Mouse (Mus musculus): ENCODE data around the gene Hmgb1. TPM values are rescaled to one million over a fixed set of nuclear protein-coding genes. Genes with fewer than 3 reads are reported as not detected.

Gene Hmgb1
- polyA plus RNA-seq, 1 experiment from 2014 or later = 1,384 TPM

DNA sequence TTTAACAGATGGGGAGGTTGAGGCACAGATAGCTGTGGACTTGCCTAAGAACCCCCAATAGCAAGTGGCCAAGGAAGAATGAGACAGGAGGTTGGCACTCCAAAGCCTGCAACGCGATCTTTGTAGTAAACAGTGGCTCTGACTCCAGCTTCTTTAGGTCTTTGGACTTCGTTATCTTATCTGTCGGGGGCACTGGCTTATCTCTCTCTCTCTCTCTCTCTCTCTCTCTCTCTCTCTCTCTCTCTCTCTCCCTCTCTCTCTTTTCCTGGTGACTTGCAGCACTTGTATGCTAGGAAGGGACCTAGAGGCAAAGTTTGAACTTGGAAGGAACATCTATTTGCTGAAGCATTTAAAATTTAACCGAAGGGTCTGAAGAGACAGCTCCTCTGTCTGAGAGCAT is 155.9 kb downstream of the Hmgb1 start:
- no peak overlapping the region for H3K9ac ChIP-seq (replicated peaks; ENCODE audit: low read length)
- no peak overlapping the region for H3K27ac ChIP-seq (ENCODE audit: low read length)
- WGBS = 81% methylated on average over 5 of the region's 5 CpGs
- H3K4me1 ChIP-seq (ENCODE audit: insufficient read depth, low read length) = peaks cover 21% of the 10 kb centered on the region
- H3K4me2 ChIP-seq (replicated peaks; ENCODE audit: low read depth, low read length) = no peak overlapping the region
- no peaks in the 10 kb centered on the region for H3K27me3 ChIP-seq (ENCODE audit: insufficient read depth, low read length)
- H3K9me3 ChIP-seq (ENCODE audit: low read length) = no peaks in the 10 kb centered on the region
- no peaks in the 10 kb centered on the region for H3K36me3 ChIP-seq (ENCODE audit: insufficient read depth, low read length)
- no peak for ATAC-seq (ENCODE audit: low FRiP score, low TSS enrichment)
- no peak overlapping the region for H3K4me3 ChIP-seq (ENCODE audit: low read length)

DNA sequence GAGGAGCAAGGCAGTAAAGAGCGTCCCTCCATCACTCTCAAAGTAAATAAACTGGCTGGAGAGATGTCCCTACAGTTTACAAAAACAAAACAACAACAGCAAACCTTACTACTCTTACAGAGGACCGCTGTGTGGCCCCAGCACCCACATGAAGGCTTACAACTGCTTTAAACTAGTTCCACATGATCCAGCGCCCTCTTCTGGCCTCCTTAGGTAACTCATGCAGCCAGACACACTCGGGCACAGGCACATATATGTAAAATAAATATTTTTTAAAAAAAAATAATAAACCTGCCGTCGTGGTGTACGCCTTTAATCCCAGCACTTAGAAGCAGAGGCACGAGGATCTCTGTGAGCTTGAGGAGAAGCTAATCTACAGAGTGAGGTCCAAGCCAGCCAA is 156.9 kb downstream of the Hmgb1 start:
- ATAC-seq (ENCODE audit: low FRiP score, low TSS enrichment) = no peak

DNA sequence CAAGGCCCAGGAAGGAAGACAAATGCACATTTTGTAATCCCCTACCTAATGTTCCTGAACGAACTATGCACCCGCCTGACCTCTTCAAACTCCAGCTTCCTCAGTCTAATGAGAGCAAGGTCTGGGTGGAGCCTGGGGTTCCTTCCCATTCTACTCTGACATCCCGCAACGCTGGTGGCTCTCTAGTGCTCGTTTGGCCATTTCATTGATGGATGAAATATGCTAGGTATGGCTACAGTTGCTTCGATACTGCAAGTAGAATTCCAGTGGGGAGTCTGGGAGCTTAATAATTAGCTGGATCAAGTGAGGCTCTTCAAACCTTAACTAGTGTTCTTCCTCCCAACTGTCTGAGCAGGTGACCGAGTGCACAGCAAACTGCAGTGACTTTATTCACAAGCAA is 163.2 kb downstream of the Hmgb1 start:
- Histone ChIP-seq H3K4me3 (ENCODE audit: low read length) (no peak overlapping the region), H3K27me3 (ENCODE audit: insufficient read depth, low read length) (no peaks in the 10 kb centered on the region; the same call in 1 of the 2 replicates), H3K9ac (replicated peaks; ENCODE audit: low read length) (no peak overlapping the region), H3K4me2 (replicated peaks; ENCODE audit: low read depth, low read length) (peak overlapping the region; percentile 31; the same call in 1 of the 2 replicates), H3K27ac (ENCODE audit: low read length) (peak overlapping the region; percentile 32; the same call in 1 of the 2 replicates), H3K36me3 (ENCODE audit: insufficient read depth, low read length) (no peaks in the 10 kb centered on the region), H3K4me1 (ENCODE audit: insufficient read depth, low read length) (peaks cover 19% of the 10 kb centered on the region), H3K9me3 (ENCODE audit: low read length) (no peaks in the 10 kb centered on the region)
- peak; percentile 76 for ATAC-seq (ENCODE audit: low FRiP score, low TSS enrichment)
- 24% methylated on average over 7 of the region's 7 CpGs for WGBS

More for the DNA sequence above, 156.9 kb downstream of the Hmgb1 start:
- 79% methylated on average over 8 of the region's 8 CpGs for WGBS
- Histone ChIP-seq H3K36me3 (ENCODE audit: insufficient read depth, low read length) (no peaks in the 10 kb centered on the region), H3K9ac (replicated peaks; ENCODE audit: low read length) (no peak overlapping the region), H3K4me1 (ENCODE audit: insufficient read depth, low read length) (peaks cover 21% of the 10 kb centered on the region), H3K27me3 (ENCODE audit: insufficient read depth, low read length) (no peaks in the 10 kb centered on the region), H3K4me2 (replicated peaks; ENCODE audit: low read depth, low read length) (no peak overlapping the region), H3K27ac (ENCODE audit: low read length) (no peak overlapping the region), H3K9me3 (ENCODE audit: low read length) (no peaks in the 10 kb centered on the region), H3K4me3 (ENCODE audit: low read length) (no peak overlapping the region)

DNA sequence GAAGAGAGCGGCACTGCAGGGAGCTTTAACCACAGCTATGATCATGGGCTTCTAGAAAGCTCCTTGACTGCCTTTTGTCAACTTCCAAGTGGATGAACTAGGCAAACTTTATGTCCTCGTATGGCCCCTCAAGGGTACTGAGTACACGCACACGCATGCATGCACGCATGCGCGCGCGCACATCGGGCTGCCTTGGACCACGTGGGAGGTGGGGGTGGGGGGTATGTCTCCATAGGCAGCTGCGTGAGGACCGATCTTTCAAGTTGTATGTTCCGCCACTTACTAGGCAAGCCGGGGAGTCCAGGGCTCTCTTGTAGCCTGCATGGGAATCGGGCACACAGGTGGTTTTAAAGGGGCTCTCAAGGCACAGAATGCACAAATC is 163.6 kb downstream of the Hmgb1 start:
- Histone ChIP-seq H3K27me3 (ENCODE audit: insufficient read depth, low read length) (no peaks in the 10 kb centered on the region; the same call in 1 of the 2 replicates), H3K9me3 (ENCODE audit: low read length) (no peaks in the 10 kb centered on the region), H3K36me3 (ENCODE audit: insufficient read depth, low read length) (no peaks in the 10 kb centered on the region), H3K4me2 (replicated peaks; ENCODE audit: low read depth, low read length) (peak overlapping the region; percentile 31), H3K9ac (replicated peaks; ENCODE audit: low read length) (no peak overlapping the region; the same call in 1 of the 2 replicates), H3K27ac (ENCODE audit: low read length) (peak overlapping the region; percentile 32; the same call in 1 of the 2 replicates), H3K4me3 (ENCODE audit: low read length) (no peak overlapping the region), H3K4me1 (ENCODE audit: insufficient read depth, low read length) (peaks cover 23% of the 10 kb centered on the region)
- WGBS = 69% methylated on average over 16 of the region's 16 CpGs
- ATAC-seq (ENCODE audit: low FRiP score, low TSS enrichment) = no peak

DNA sequence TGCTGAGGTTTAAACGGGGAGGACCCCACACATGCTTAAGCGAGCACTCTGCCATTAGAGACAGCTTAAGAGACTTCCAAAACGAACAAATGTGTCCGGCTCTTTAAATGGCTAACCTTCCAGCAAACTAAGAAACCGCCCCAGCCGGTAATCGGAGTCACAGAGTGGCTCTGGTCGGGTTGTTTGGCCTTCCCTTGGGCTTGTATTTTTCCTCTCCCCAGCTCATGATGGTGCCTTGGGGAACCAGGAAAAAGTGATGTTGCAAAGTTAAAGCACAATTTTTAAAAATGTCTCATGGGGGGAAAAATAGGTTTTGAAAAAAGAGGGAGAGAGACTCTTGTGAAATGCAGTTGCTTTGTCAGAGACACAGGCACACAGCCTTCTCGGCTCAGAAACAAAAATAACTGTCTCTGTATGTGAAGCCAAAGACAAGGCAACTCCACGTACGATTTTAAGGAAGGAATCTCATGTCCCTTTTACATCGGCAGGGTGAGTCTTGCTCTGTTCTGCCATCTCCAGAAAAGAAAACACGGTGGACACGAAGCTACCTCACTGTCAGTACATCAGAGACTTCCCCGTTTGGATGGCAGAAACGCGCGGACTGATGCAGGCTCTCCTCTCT is 164.1 kb downstream of the Hmgb1 start:
- H3K36me3 ChIP-seq (ENCODE audit: insufficient read depth, low read length) = no peaks in the 10 kb centered on the region
- 34% methylated on average over 18 of the region's 18 CpGs for WGBS
- H3K4me3 ChIP-seq (ENCODE audit: low read length) = no peak overlapping the region
- H3K27ac ChIP-seq (ENCODE audit: low read length) = no peak overlapping the region
- no peaks in the 10 kb centered on the region for H3K9me3 ChIP-seq (ENCODE audit: low read length)
- H3K27me3 ChIP-seq (ENCODE audit: insufficient read depth, low read length) = no peaks in the 10 kb centered on the region; the same call in 1 of the 2 replicates
- peaks cover 25% of the 10 kb centered on the region for H3K4me1 ChIP-seq (ENCODE audit: insufficient read depth, low read length)
- ATAC-seq (ENCODE audit: low FRiP score, low TSS enrichment) = no peak
- H3K9ac ChIP-seq (replicated peaks; ENCODE audit: low read length) = no peak overlapping the region; the same call in 1 of the 2 replicates
- H3K4me2 ChIP-seq (replicated peaks; ENCODE audit: low read depth, low read length) = peak overlapping the region; percentile 31

DNA sequence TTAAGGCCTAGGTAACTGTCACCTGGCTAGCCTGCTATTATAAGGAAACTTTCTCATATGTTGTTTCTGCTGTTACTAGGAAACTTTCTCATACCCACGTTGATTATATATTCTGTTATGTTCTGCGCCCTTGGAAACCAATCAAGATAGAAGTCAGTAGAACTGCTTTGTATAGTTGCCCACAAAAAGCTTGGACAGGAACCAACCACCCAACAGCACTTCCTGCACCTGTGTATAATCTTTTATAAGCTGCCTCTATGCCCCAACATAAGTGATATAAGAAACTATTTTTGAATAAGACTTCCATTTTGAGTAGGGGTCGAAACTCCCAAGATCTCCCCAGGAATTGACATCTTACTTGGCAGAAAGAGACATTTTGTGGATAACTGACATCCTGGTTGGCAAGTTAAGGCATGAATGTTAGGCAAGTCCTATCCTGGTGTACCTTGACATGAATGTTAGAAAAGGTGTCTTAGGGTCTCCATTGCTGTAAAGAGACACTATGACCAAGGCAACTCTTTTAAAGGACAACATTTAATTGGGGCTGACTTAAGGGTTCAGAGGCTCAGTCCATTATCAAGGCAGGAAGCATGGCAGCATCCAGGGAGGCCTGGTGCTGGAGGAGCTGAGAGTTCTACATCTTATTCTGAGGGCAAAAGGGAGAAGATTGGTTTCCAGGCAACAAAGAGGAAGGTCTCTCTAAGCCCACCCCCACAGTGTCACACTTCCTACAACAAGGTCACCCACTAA is 166.4 kb downstream of the Hmgb1 start:
- no peak overlapping the region for H3K4me2 ChIP-seq (replicated peaks; ENCODE audit: low read depth, low read length)
- no peak overlapping the region for H3K27ac ChIP-seq (ENCODE audit: low read length)
- H3K36me3 ChIP-seq (ENCODE audit: insufficient read depth, low read length) = no peaks in the 10 kb centered on the region
- 0 out of 2 replicates have a peak, but pooled peaks cover under 1% of the 10 kb centered on the region for H3K9me3 ChIP-seq (ENCODE audit: low read length)
- 88% methylated on average over 3 of the region's 3 CpGs for WGBS
- no peak for ATAC-seq (ENCODE audit: low FRiP score, low TSS enrichment)
- H3K4me3 ChIP-seq (ENCODE audit: low read length) = no peak overlapping the region
- H3K9ac ChIP-seq (replicated peaks; ENCODE audit: low read length) = no peak overlapping the region
- peaks cover 30% of the 10 kb centered on the region for H3K4me1 ChIP-seq (ENCODE audit: insufficient read depth, low read length)
- H3K27me3 ChIP-seq (ENCODE audit: insufficient read depth, low read length) = no peaks in the 10 kb centered on the region; the same call in 1 of the 2 replicates

DNA sequence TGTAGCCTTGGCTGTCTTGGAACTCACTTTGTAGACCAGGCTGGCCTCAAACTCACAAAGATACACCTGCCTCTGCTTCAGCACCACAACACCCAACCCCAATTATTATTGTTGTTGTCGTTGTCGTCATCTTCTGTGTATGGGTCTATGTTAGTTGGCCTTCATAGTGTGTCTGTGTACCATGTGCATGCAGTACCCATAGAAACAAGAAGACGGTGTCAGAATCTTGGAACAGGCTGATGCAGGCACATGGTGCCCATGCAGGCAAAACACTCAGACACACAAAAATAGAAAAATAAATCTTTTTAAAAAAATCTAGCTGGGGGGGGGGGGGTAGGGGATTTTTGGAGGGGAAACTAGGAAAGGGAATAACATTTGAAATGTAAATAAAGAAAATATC is 167.1 kb downstream of the Hmgb1 start:
- no peak overlapping the region for H3K4me3 ChIP-seq (ENCODE audit: low read length)
- peaks cover 30% of the 10 kb centered on the region for H3K4me1 ChIP-seq (ENCODE audit: insufficient read depth, low read length)
- peaks cover 7% of the 10 kb centered on the region; the same call in 1 of the 2 replicates for H3K9me3 ChIP-seq (ENCODE audit: low read length)
- no peaks in the 10 kb centered on the region for H3K36me3 ChIP-seq (ENCODE audit: insufficient read depth, low read length)
- H3K4me2 ChIP-seq (replicated peaks; ENCODE audit: low read depth, low read length) = no peak overlapping the region
- no peak overlapping the region for H3K27ac ChIP-seq (ENCODE audit: low read length)
- no peak for ATAC-seq (ENCODE audit: low FRiP score, low TSS enrichment)
- H3K9ac ChIP-seq (replicated peaks; ENCODE audit: low read length) = no peak overlapping the region
- 95% methylated on average over 3 of the region's 3 CpGs for WGBS
- no peaks in the 10 kb centered on the region; the same call in 1 of the 2 replicates for H3K27me3 ChIP-seq (ENCODE audit: insufficient read depth, low read length)

DNA sequence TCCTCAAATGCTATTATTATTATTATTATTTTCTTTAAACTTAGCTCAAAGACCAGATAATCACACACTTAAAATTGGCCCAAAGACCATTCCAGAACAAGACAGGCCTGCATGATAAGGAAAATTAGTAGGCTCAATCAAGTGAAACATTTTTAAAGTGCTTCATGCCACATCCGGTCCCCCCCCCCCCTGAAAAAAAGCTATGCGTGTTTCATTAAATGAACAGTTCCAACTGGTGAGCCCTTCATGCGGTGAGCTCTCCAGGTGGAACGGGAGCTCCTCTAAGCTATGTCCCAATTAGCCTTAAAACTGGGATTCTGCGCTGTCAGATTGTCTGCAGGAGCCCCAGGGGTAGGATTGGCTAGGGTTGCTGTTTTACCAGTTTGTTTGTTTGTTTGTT is 168.0 kb downstream of the Hmgb1 start:
- no peak overlapping the region for H3K9ac ChIP-seq (replicated peaks; ENCODE audit: low read length)
- H3K36me3 ChIP-seq (ENCODE audit: insufficient read depth, low read length) = no peaks in the 10 kb centered on the region
- peaks cover 8% of the 10 kb centered on the region; the same call in 1 of the 2 replicates for H3K9me3 ChIP-seq (ENCODE audit: low read length)
- no peak for ATAC-seq (ENCODE audit: low FRiP score, low TSS enrichment)
- no peak overlapping the region; the same call in 1 of the 2 replicates for H3K4me3 ChIP-seq (ENCODE audit: low read length)
- no peaks in the 10 kb centered on the region; the same call in 1 of the 2 replicates for H3K27me3 ChIP-seq (ENCODE audit: insufficient read depth, low read length)
- H3K4me1 ChIP-seq (ENCODE audit: insufficient read depth, low read length) = peaks cover 30% of the 10 kb centered on the region
- peak overlapping the region; percentile 95 for H3K4me2 ChIP-seq (replicated peaks; ENCODE audit: low read depth, low read length)
- 64% methylated on average over 5 of the region's 5 CpGs for WGBS
- no peak overlapping the region for H3K27ac ChIP-seq (ENCODE audit: low read length)

DNA sequence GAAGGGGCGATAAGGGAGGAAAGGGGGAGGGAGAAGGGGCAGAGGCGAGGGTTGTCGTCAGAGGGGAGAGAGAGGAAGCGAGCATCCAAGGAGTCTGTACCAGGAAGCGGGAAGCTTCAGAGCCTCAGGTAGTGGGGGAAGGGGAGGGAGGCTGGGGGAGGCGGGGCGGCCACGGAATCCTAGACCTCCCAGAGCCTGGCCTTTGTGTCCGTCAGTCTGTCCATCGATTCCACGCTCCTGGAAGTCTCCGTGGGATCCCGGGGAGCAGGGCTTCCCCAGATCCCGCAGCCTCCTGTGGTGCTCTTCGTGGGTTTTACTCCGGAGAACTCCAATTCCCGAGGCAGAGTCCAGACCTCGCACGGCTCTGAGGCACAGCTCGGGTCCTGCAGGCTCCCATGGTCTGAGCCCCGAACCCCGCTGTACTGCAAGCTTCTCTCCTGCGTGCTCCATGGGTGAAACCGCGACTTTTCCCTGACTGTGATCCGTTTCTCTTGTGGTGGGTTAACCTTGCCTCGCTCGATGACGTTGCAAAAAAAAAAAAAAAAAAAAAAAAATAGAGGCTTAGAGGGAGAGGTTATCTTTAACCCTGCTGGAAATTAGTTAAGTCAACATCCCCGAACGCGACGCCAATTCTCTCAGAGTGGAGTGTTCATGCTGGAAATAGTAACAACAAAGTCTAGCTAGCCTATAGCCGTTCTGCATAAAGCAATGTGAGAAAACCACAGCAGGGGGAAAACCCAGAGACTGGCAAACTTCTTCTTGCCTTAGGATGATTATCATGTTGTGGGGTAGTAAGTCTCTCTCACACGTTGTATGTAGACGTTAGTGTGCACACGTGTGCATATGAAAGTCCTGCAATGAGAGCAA is 168.7 kb downstream of the Hmgb1 start:
- no peaks in the 10 kb centered on the region for H3K36me3 ChIP-seq (ENCODE audit: insufficient read depth, low read length)
- H3K4me3 ChIP-seq (ENCODE audit: low read length) = peak overlapping the region; percentile 60
- no peaks in the 10 kb centered on the region; the same call in 1 of the 2 replicates for H3K27me3 ChIP-seq (ENCODE audit: insufficient read depth, low read length)
- H3K27ac ChIP-seq (ENCODE audit: low read length) = 0 out of 2 replicates have a peak overlapping the region, but pooled peaks have one; percentile 36
- peak; percentile 68 for ATAC-seq (ENCODE audit: low FRiP score, low TSS enrichment)
- peak overlapping the region; percentile 95 for H3K4me2 ChIP-seq (replicated peaks; ENCODE audit: low read depth, low read length)
- H3K9ac ChIP-seq (replicated peaks; ENCODE audit: low read length) = peak overlapping the region; percentile 83
- H3K4me1 ChIP-seq (ENCODE audit: insufficient read depth, low read length) = peaks cover 24% of the 10 kb centered on the region
- WGBS = 2% methylated on average over 36 of the region's 37 CpGs
- H3K9me3 ChIP-seq (ENCODE audit: low read length) = peaks cover 8% of the 10 kb centered on the region; the same call in 1 of the 2 replicates

Measured in kidney, embryonic 16.5 days (tissue).